Mouse (Mus musculus): ENCODE measurements around the gene Poc1a.

GRCm38 (mm10) chr9:106314196-106314595, 33.3 kb downstream of the Poc1a start:
- TF ChIP-seq CTCF (conservative IDR thresholded peaks at IDR 0.05; ENCODE audit: insufficient read depth, insufficient read length, low read depth, low read length), result no peak
- no peak for TF ChIP-seq POLR2A (IDR thresholded peaks at IDR 0.05; ENCODE audit: low read depth, low read length)
